Mouse (Mus musculus): ENCODE results near the gene Fpgs. TPM values are rescaled to one million over a fixed set of nuclear protein-coding genes. Genes with fewer than 3 reads are reported as not detected.

Fpgs gene
- polyA plus RNA-seq, 1 experiment from 2014 or later, result 2.8 TPM

GRCm38 (mm10) chr2:32700966-32701743, 2.8 kb downstream of the Fpgs start:
- Histone ChIP-seq H3K27ac (no peak overlapping the region), H3K4me3 (ENCODE audit: inconsistent target) (no peak overlapping the region), H3K79me2 (ENCODE audit: inconsistent target) (no peaks in the 10 kb centered on the region; the same call in 1 of the 2 replicates), H3K36me3 (ENCODE audit: inconsistent target) (peaks cover 13% of the 10 kb centered on the region)
- 90% methylated on average over 14 of the region's 14 CpGs for WGBS (ENCODE audit: missing documents)

GRCm38 (mm10) chr2:32699680-32700079, 4.3 kb downstream of the Fpgs start:
- 93% methylated on average over 6 of the region's 6 CpGs for WGBS (ENCODE audit: missing documents)
- no peak overlapping the region for H3K4me3 ChIP-seq (ENCODE audit: inconsistent target)
- H3K27ac ChIP-seq, result no peak overlapping the region
- no peaks in the 10 kb centered on the region for H3K36me3 ChIP-seq (ENCODE audit: inconsistent target)
- H3K79me2 ChIP-seq (ENCODE audit: inconsistent target), result no peaks in the 10 kb centered on the region

GRCm38 (mm10) chr2:32694691-32695090, 9.3 kb downstream of the Fpgs start:
- Histone ChIP-seq H3K79me2 (ENCODE audit: inconsistent target) (no peaks in the 10 kb centered on the region), H3K36me3 (ENCODE audit: inconsistent target) (no peaks in the 10 kb centered on the region), H3K4me3 (ENCODE audit: inconsistent target) (peak overlapping the region; percentile 26; the same call in 1 of the 2 replicates), H3K27ac (peak overlapping the region; percentile 12; the same call in 1 of the 2 replicates)
- WGBS (ENCODE audit: missing documents), result 90% methylated on average over 12 of the region's 12 CpGs

GRCm38 (mm10) chr2:32693823-32694411, 10.0 kb downstream of the Fpgs start:
- H3K79me2 ChIP-seq (ENCODE audit: inconsistent target), result no peaks in the 10 kb centered on the region
- under 1% methylated on average over 51 of the region's 51 CpGs for WGBS (ENCODE audit: missing documents)
- peak overlapping the region; percentile 52 for H3K4me3 ChIP-seq (ENCODE audit: inconsistent target)
- peak overlapping the region; percentile 12; the same call in 1 of the 2 replicates for H3K27ac ChIP-seq
- H3K36me3 ChIP-seq (ENCODE audit: inconsistent target), result no peaks in the 10 kb centered on the region

- no peaks in the 10 kb centered on the region for H3K36me3 ChIP-seq (ENCODE audit: inconsistent target)
- WGBS (ENCODE audit: missing documents), result 9% methylated on average over 7 of the region's 7 CpGs
- no peak overlapping the region for H3K27ac ChIP-seq
- no peaks in the 10 kb centered on the region for H3K79me2 ChIP-seq (ENCODE audit: inconsistent target)
- peak overlapping the region; percentile 52 for H3K4me3 ChIP-seq (ENCODE audit: inconsistent target)
Measured at GRCm38 (mm10) chr2:32693282-32693681, 10.7 kb downstream of the Fpgs start.

GRCm38 (mm10) chr2:32692496-32692895, 11.4 kb downstream of the Fpgs start:
- Histone ChIP-seq H3K36me3 (ENCODE audit: inconsistent target) (no peaks in the 10 kb centered on the region), H3K4me3 (ENCODE audit: inconsistent target) (no peak overlapping the region), H3K27ac (no peak overlapping the region), H3K79me2 (ENCODE audit: inconsistent target) (no peaks in the 10 kb centered on the region)
- 96% methylated on average over 13 of the region's 14 CpGs for WGBS (ENCODE audit: missing documents)

- Histone ChIP-seq H3K36me3 (ENCODE audit: inconsistent target) (0 out of 2 replicates have a peak, but pooled peaks cover 5% of the 10 kb centered on the region), H3K4me3 (ENCODE audit: inconsistent target) (no peak overlapping the region), H3K79me2 (ENCODE audit: inconsistent target) (no peaks in the 10 kb centered on the region), H3K27ac (no peak overlapping the region)
- WGBS (ENCODE audit: missing documents), result 93% methylated on average over 11 of the region's 11 CpGs
Measured at GRCm38 (mm10) chr2:32691041-32691440, 12.9 kb downstream of the Fpgs start.

- H3K79me2 ChIP-seq (ENCODE audit: inconsistent target), result no peaks in the 10 kb centered on the region
- H3K27ac ChIP-seq, result no peak overlapping the region
- 0 out of 2 replicates have a peak, but pooled peaks cover 5% of the 10 kb centered on the region for H3K36me3 ChIP-seq (ENCODE audit: inconsistent target)
- 34% methylated on average over 5 of the region's 5 CpGs for WGBS (ENCODE audit: missing documents)
- no peak overlapping the region for H3K4me3 ChIP-seq (ENCODE audit: inconsistent target)
Measured at GRCm38 (mm10) chr2:32689420-32689819, 14.5 kb downstream of the Fpgs start.

- H3K36me3 ChIP-seq (ENCODE audit: inconsistent target), result 0 out of 2 replicates have a peak, but pooled peaks cover 5% of the 10 kb centered on the region
Measured at GRCm38 (mm10) chr2:32687562-32687961, 16.4 kb downstream of the Fpgs start.

GRCm38 (mm10) chr2:32686640-32687039, 17.3 kb downstream of the Fpgs start:
- Histone ChIP-seq H3K79me2 (ENCODE audit: inconsistent target) (no peaks in the 10 kb centered on the region), H3K4me3 (ENCODE audit: inconsistent target) (no peak overlapping the region), H3K36me3 (ENCODE audit: inconsistent target) (0 out of 2 replicates have a peak, but pooled peaks cover 5% of the 10 kb centered on the region), H3K27ac (no peak overlapping the region)
- 94% methylated on average over 3 of the region's 6 CpGs for WGBS (ENCODE audit: missing documents)

More at GRCm38 (mm10) chr2:32687562-32687961, 16.4 kb downstream of the Fpgs start:
- no peaks in the 10 kb centered on the region for H3K79me2 ChIP-seq (ENCODE audit: inconsistent target)
- H3K4me3 ChIP-seq (ENCODE audit: inconsistent target), result no peak overlapping the region
- WGBS (ENCODE audit: missing documents), result 88% methylated on average over 8 of the region's 8 CpGs
- H3K27ac ChIP-seq, result no peak overlapping the region

- Histone ChIP-seq H3K36me3 (ENCODE audit: inconsistent target) (0 out of 2 replicates have a peak, but pooled peaks cover 5% of the 10 kb centered on the region), H3K4me3 (ENCODE audit: inconsistent target) (no peak overlapping the region), H3K27ac (no peak overlapping the region), H3K79me2 (ENCODE audit: inconsistent target) (no peaks in the 10 kb centered on the region)
- 95% methylated on average over 3 of the region's 3 CpGs for WGBS (ENCODE audit: missing documents)
Measured at GRCm38 (mm10) chr2:32685807-32686206, 18.1 kb downstream of the Fpgs start.

- WGBS (ENCODE audit: missing documents), result 92% methylated on average over 15 of the region's 15 CpGs
- no peak overlapping the region for H3K27ac ChIP-seq
- H3K4me3 ChIP-seq (ENCODE audit: inconsistent target), result no peak overlapping the region
- 0 out of 2 replicates have a peak, but pooled peaks cover 5% of the 10 kb centered on the region for H3K36me3 ChIP-seq (ENCODE audit: inconsistent target)
- H3K79me2 ChIP-seq (ENCODE audit: inconsistent target), result no peaks in the 10 kb centered on the region
Measured at GRCm38 (mm10) chr2:32684681-32685428, 19.1 kb downstream of the Fpgs start.

- Histone ChIP-seq H3K4me3 (ENCODE audit: inconsistent target) (no peak overlapping the region), H3K27ac (no peak overlapping the region), H3K79me2 (ENCODE audit: inconsistent target) (no peaks in the 10 kb centered on the region), H3K36me3 (ENCODE audit: inconsistent target) (peaks cover 12% of the 10 kb centered on the region; the same call in 1 of the 2 replicates)
- 95% methylated on average over 10 of the region's 10 CpGs for WGBS (ENCODE audit: missing documents)
Measured at GRCm38 (mm10) chr2:32683701-32684100, 20.2 kb downstream of the Fpgs start.

- no peaks in the 10 kb centered on the region for H3K79me2 ChIP-seq (ENCODE audit: inconsistent target)
- WGBS (ENCODE audit: missing documents), result 90% methylated on average over 14 of the region's 14 CpGs
- peaks cover 20% of the 10 kb centered on the region; the same call in 1 of the 2 replicates for H3K36me3 ChIP-seq (ENCODE audit: inconsistent target)
- H3K4me3 ChIP-seq (ENCODE audit: inconsistent target), result no peak overlapping the region
- H3K27ac ChIP-seq, result no peak overlapping the region
Measured at GRCm38 (mm10) chr2:32682721-32683417, 21.1 kb downstream of the Fpgs start.
